9 mouse cellular contexts compared by ENCODE assay signal in the genomic region with DNA sequence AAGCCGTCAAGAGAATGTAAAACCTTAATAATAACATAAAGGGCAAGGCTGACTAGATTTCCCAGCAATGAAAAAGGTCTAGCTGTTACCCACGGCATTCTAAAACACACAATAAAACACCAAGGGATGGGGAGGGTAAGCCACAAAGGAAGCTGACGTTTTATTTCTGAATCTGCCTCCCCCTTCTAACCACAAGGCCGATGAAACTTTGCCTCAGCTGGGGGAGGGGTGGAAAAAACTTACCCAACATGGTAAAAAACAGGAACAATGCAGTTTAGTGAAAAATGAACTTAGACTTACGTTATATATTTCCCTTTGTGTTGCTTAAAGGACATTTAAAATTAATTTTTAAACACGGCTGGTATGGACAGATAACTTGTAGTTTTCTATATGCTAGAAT. TPM values are rescaled to one million over a fixed set of nuclear protein-coding genes. Genes with fewer than 3 reads are reported as not detected.
DNase-seq lines count a peak whose midpoint lies in the region; ATAC-seq and TF ChIP-seq lines count a peak whose summit lies in the region.
"Had no signal": no experiment of that assay in that cellular context is flagged by ENCODE, and none has a peak within 500 bp of the region (broad histone marks: within the 10 kb centered on the region; RNA-seq: fewer than 3 reads in every experiment).

No protein-coding gene starts in this region.

- no peak overlapping the region for H3K4me2 ChIP-seq in hindbrain, postnatal 0 days (ENCODE audit: low read depth, low read length)

- H3K27ac ChIP-seq in hindbrain, postnatal 0 days, result no peak overlapping the region

- H3K4me3 ChIP-seq in C2C12 (ENCODE audit: insufficient read depth, poor library complexity, severe bottlenecking), result no peak overlapping the region
- H3K4me3 ChIP-seq in hindbrain, postnatal 0 days (ENCODE audit: low read length), result no peak overlapping the region

- peaks cover 15% of the 10 kb centered on the region for H3K36me3 ChIP-seq in C2C12 (ENCODE audit: control insufficient read depth, insufficient read depth)
- H3K36me3 ChIP-seq in hindbrain, postnatal 0 days (ENCODE audit: insufficient read depth, low read length), result no peaks in the 10 kb centered on the region

- no peaks in the 10 kb centered on the region for H3K27me3 ChIP-seq in C2C12 (ENCODE audit: control insufficient read depth, insufficient read depth, insufficient read length)
- no peaks in the 10 kb centered on the region for H3K27me3 ChIP-seq in hindbrain, postnatal 0 days (ENCODE audit: insufficient read depth, low read length)

- DNase-seq in 3134 (ENCODE audit: extremely low read depth, insufficient read length, low spot score), result peak; percentile 38
- peak; percentile 50 to 51 for DNase-seq in heart, adult 9 months (ENCODE audit: low spot score in 2 of 2)
- DNase-seq in cerebellum, adult 9-10 months, result no peak
- no peak for DNase-seq in hindbrain, postnatal 0 days (ENCODE audit: low spot score)
- no peak for DNase-seq in right cerebral cortex, postnatal 36 days (ENCODE audit: low spot score in 2 of 2)
- DNase-seq in right cerebral cortex, postnatal 14 days, result no peak
- DNase-seq: cerebellum, adult 8-10 months had no signal

- no peak overlapping the region for H3K9ac ChIP-seq in hindbrain, postnatal 0 days (replicated peaks; ENCODE audit: low read length)

- H3K79me2 ChIP-seq in C2C12 (ENCODE audit: control insufficient read depth, insufficient read depth), result peaks cover 74% of the 10 kb centered on the region

- no peaks in the 10 kb centered on the region for H3K4me1 ChIP-seq in hindbrain, postnatal 0 days (ENCODE audit: insufficient read depth, low read length)

- H3K9me3 ChIP-seq in hindbrain, postnatal 0 days (ENCODE audit: low read length), result no peaks in the 10 kb centered on the region

- H3ac ChIP-seq in C2C12 (ENCODE audit: control insufficient read depth, insufficient read length, low read depth), result no peak overlapping the region

- no peak for TF ChIP-seq CTCF in C2C12 (IDR thresholded peaks at IDR 0.05; ENCODE audit: control insufficient read depth, insufficient read depth, insufficient read length)
- no peak for TF ChIP-seq CTCF in hindbrain, postnatal 0 days (IDR thresholded peaks at IDR 0.05; ENCODE audit: low read depth)

- 60% methylated on average over 6 of the region's 6 CpGs for WGBS in hindbrain, postnatal 0 days

- peaks cover 49% of the 10 kb centered on the region for H3K79me3 ChIP-seq in C2C12 (ENCODE audit: low read depth)

- ATAC-seq in megakaryocyte progenitor cell, adult 5-6 weeks (replicated peaks; ENCODE audit: poor library complexity), result peak; percentile 97
- ATAC-seq in hindbrain, postnatal 0 days, result no peak

TF ChIP-seq in C2C12, 6 proteins besides CTCF, POLR2A, EP300 and RAD21:
- TF ChIP-seq MAX (IDR thresholded peaks at IDR 0.05) (no peak), CEBPB (IDR thresholded peaks at IDR 0.05; ENCODE audit: low read depth) (peak; percentile 7)

RNA-seq across cellular contexts. Expression of gene Stk17b, which starts 11.0 kb away (rescaled TPM):
- polyA plus RNA-seq in C2C12 (2012; fragmentation: generic; extraction: Trizol), result 7.3 TPM
- 35.6 and 52.0 TPM in 2 replicates for total RNA-seq in megakaryocyte progenitor cell, adult 5-6 weeks (2015)
- 33.8 and 47.5 TPM in 2 replicates for total RNA-seq in megakaryocyte progenitor cell, adult 5-6 weeks (2017)
- total RNA-seq in hindbrain, postnatal 0 days (2014; rRNA removed), result 4.9 and 5.4 TPM in 2 replicates
- 5.7 and 6.5 TPM in 2 replicates for polyA plus RNA-seq in hindbrain, postnatal 0 days (2015; fragmentation: Nextera tagmentation; extraction: Ambion mirVana)

Comparison
In these comparisons a context has a peak if more than half of its experiments do, and no peak if none do; other contexts are left out.
1. DNase-seq: peak in 3134 (single experiment) and heart, adult 9 months (2 of 2); none in cerebellum, adult 9-10 months (single experiment), hindbrain, postnatal 0 days (single experiment), right cerebral cortex, postnatal 36 days (0 of 2) and right cerebral cortex, postnatal 14 days (single experiment).